Mouse (Mus musculus) brain, embryonic 18.5 days (tissue): ENCODE measurements around the gene Fam84b.
"Not testable (repeated sequence)": the region's sequence is repeated elsewhere in the genome, so short reads cannot be mapped to it uniquely, and the experiment has no call there.

ENCODE experiments used
- DNase-seq: peaks from one replicate; pipeline ENCODE4 v3.0.0-alpha.2; 2012; ENCODE audit warnings: low read depth, low spot score

The Fam84b gene

DNA sequence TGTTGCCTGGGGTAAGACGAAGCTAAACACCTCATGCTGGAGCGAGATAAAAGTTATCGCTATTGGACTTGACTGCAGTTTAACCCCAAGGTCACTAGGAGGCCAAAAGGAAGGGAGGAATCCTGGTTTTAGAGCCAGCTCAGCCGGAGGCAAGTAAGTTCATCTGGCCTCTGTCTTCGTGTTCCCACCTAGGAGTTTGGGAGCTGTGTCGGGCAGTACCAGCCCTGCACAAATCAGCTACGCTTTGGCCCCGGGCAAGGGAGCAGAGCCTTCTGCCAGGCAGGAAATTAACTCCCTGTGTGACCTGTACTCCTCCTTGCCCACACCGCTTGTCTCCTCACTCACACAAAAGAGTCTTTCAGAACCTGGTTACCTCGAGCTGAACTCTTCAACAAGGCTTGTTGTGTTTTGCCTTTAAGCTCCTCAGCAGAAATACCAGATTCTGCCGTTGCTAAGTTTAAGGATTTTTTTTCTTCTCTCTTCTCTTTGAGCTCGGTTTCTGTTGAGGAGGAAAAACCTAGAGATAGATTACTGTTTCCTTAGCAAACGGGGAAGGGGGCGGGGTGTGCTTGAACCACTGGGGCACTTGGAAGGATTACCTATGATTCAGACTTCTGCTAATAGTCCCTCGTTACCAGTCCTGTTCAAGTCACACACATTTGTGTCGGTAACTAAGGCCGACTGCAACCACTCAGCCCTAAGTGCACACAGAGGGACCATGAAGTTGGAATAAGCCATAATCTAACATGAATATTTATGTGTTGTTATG lies at the start of gene Fam84b:
TSS of gene Fam84b (minus strand) at position 548 of the 769 bp plus-strand sequence.
- no peak for DNase-seq

DNA sequence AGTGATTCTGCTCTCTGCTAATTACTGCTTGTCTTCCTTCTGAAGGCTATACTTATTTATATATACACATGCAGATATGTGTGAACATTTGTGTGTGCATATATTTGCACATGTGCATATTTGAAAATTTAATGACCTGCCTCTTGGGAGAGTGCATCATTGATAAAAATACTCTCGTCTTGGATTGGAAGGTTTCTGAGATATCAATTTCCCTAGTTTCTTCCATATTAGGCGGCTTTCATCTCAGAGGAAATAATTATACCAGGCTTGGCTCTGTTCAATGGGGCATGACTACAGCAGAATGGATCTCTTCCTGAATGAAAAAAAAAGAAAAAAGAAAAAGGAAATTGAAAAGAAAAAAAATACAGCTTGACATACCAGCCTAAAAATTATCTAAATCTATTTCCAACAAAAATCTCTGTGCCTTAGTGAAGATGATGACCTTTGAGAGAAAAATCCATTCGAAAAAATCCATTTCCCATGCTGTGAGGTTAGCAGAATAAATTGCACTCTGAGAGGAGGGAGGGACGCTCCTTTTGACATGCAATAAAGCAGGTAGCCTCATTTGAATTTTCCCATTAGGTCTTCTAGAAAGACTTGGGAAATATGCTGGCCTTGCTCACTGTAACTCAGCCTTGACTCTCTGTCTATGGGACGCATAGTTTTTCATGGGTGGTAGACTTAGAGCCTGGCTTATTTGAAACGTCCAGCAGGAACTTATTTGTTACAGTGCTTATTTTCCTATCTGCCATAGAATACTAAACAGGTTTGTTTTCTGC lies 44.8 kb upstream of the Fam84b start:
- DNase-seq: no peak

DNA sequence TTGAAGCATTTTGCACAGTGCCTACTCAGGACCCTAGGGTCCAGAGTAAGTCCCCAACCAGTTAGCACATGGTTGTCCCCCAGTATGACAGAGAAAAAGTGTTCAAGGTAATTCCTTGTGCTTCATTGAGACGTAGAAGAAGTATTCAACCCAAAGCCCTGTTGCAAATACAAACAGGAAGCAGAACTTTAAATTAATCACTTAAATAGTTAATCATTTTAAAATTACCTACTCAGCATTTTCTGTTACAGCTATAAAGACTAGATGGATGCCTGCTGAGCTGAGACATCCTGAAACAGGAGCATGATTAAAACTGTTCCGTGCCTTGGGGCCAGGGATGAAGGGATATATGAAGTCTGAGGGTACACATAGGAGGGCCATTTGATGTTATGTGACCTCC lies 42.5 kb upstream of the Fam84b start:
- DNase-seq: no peak

GRCm38 (mm10) chr15:60892976-60893463 lies 39.4 kb upstream of the Fam84b start:
- DNase-seq: no peak

DNA sequence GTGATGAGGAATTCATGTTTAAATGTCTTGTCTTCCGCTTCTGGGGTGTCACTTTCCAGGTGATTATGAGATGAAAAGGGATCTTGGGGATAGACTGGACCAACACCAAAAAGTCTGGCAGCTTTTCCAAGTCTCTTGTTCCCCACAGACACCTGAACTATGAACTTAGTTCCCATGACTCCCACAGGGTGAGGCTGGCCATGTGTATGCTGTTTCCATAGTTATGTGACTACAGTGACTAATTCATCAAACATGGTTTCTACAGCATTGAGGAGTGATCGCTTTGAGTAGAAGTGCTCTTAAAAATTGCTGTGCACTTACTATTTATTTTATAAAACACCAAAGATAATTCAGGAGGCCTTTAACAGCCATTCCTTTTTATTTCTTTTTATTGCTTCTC lies 35.1 kb upstream of the Fam84b start:
- no peak for DNase-seq

DNA sequence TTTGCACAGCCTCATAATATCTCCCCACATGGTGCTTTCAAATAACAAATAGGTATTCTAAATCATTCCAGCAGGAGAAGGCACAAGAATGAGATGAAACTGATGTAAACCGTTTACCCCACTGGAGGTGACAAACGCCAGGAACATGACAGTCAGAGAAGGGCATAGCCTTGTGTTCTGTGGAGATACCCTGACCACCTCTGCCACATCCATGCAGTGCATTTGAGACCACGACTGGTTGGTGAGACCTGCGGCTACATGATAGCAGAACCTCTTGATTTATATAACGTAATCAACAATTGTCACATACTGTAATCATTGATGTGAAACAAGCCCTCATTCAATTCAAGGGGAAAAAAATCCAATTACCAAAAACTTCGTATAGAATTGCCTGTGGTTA lies 22.1 kb upstream of the Fam84b start:
- DNase-seq: no peak

- no peak for DNase-seq
Measured at GRCm38 (mm10) chr15:60862417-60862816, 8.8 kb upstream of the Fam84b start.

GRCm38 (mm10) chr15:60855112-60855511 lies 1.5 kb upstream of the Fam84b start:
- no peak for DNase-seq

GRCm38 (mm10) chr15:60854151-60854550 lies 573 bp upstream of the Fam84b start:
- no peak for DNase-seq

DNA sequence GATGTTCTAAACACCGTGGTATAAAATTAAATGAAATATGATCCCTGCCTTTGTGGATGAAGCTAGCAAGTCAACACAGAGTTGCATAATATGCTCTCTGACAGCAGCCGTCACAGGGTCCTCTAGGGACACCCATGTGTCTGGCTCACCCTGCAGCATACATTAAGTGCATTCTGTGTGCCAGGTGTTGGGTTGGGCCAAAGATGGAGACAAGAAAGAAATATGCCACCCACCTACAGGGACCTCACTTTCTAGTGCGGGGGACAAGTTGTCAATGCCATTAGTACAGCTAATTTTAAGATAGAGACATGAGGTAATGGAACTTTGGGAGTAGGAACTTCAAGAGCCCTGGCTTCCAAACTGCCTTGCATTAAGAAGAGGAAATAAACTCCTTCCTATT lies 4.9 kb downstream of the Fam84b start:
- no peak for DNase-seq

DNA sequence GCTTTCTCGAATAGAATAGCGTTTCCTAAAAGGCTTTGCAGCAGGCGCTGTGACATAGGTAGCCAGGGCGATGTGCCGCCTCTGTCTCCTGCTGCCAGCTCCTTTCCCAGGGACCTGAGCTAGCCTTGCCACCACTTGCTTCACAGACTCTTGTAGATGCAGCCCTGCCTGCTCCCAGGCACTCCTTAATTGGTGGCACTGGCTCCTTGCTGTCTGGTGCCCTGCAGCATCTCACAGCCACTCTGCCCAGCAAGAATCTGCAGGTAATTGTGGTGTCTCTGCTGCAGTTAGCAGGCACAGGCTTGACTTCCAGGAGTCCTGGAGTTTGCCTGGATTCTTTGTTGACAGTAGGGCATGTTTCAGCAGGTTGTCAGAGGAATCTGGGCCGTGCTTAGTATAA lies 7.3 kb downstream of the Fam84b start:
- DNase-seq: no peak

GRCm38 (mm10) chr15:60845886-60846285 lies 7.7 kb downstream of the Fam84b start:
- DNase-seq: no peak

- no peak for DNase-seq
Measured at GRCm38 (mm10) chr15:60841785-60842184, 11.8 kb downstream of the Fam84b start.

DNA sequence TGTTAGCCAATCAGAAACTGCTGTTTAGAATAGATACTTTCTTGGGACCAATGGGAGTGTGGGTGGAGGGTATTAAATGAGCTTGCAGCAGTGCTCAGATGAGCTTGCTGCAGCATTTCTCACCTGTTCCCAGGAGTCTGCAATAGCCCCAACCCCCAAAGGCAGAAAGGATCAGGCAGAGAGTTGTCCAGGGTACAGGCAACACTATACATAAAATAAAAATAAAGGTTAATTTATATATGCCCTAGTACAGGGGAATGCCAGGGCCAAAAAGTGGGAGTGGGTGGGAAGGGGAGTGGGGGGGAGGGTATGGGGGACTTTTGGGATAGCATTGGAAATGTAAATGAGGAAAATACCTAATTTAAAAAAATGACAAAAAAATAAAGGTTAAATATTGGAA lies 12.3 kb downstream of the Fam84b start:
- not testable (repeated sequence) for DNase-seq

- DNase-seq: no peak
Measured at GRCm38 (mm10) chr15:60840296-60840670, 13.3 kb downstream of the Fam84b start.

DNA sequence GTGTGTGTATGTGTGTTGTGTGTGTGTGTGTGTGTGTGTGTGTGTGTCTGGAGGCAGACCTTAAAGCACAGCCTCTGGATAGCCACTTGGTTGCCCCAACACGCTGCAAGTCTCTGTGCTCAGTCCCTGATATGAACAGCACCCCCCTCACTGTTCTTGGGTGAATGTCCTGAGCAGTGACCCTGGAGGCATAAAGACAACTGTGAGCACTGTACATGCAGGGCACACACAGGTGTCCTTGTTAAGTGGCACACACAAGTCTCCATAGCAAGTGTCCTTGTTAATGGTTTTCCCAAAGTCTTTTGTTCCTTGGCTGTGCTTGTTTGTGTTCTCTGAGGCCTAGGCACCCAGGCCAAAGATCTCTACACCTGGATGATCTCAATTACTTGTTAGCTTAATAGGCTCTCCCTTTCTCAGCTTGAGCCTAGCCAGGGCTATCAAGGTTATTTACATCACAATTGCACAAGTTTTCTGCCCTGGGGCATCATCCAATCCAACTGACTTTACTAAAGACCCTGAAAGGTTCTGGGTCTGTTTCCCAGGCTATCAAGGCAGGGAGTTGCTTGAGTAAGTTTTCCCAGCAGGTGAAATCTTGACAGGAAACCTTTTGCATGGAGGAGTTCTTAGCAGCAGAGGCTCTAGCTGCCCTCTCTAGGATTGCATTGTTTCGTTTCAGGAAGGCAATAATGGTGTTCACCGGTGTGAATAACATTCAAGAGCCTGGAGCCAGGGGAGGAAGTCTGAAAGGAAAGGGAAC lies 13.9 kb downstream of the Fam84b start:
- DNase-seq: no peak

DNA sequence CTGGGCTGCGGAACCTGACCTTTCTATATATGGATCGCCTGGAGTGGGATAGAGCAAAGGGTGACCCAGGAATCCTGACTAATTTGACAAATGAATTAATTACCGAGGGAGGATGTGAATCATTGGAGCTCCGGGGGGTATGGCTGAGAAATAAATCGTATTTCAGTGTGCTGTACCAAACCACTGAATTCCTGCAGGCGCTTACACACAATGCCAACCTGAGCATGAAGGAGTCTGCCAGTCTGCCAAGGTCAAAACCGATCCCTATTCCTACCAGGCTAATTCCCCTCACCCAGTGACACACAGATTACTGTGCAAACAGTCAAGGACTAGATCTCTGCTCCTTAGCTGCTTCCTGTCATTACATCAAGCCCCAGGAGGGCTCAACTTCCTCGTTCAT lies 15.4 kb downstream of the Fam84b start:
- no peak for DNase-seq

DNA sequence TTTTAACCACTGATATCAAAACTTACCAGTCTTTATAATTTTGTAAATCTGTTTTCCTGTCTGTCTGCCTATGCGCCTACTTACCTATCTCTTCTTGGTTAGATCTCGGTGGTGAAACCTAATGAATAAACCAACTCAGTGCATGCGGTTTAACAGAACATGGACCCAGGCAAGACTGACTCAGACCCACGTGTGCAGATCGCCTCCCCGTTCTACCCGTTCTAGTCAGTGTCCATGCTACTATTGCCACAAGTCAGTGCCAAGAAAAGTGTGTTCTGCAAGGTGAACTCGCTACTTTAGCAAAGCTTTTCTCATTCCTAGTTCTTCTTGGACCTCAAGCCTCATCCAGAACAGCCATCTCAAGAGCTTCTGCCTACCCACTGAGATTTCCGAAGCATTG lies 15.9 kb downstream of the Fam84b start:
- DNase-seq: no peak

GRCm38 (mm10) chr15:60836321-60836720 lies 17.3 kb downstream of the Fam84b start:
- DNase-seq: no peak

GRCm38 (mm10) chr15:60834598-60835571 lies 18.7 kb downstream of the Fam84b start:
- DNase-seq: no peak
